Mouse (Mus musculus): Measurements from ENCODE around the gene Mau2. TPM values are rescaled to one million over a fixed set of nuclear protein-coding genes. Genes with fewer than 3 reads are reported as not detected.

Gene Mau2
- polyA plus RNA-seq, 1 experiment: 71.9 TPM

- DNase-seq (ENCODE audit: low read depth): no peak
Measured at GRCm38 (mm10) chr8:69973442-69974161, 68.9 kb downstream of the Mau2 start.

GRCm38 (mm10) chr8:69973063-69973441, 69.5 kb downstream of the Mau2 start:
- no peak for DNase-seq (ENCODE audit: low read depth)

GRCm38 (mm10) chr8:69970880-69971279, 71.7 kb downstream of the Mau2 start:
- peak; percentile 83 for DNase-seq (ENCODE audit: low read depth)

- no peak for DNase-seq (ENCODE audit: low read depth)
Measured at GRCm38 (mm10) chr8:69967291-69967933, 75.1 kb downstream of the Mau2 start.

Other genes with a start within 250 kb of the Mau2 start
- gene Gmip, start 234.1 kb downstream of the Mau2 start, polyA plus RNA-seq (2012; rRNA removed): 12.1 and 14.7 TPM in 2 replicates
- gene Lpar2, start 220.3 kb downstream of the Mau2 start, polyA plus RNA-seq (2012; rRNA removed): 1.8 and 2.6 TPM in 2 replicates
- 3.3 and 3.7 TPM in 2 replicates for gene Pbx4, start 210.2 kb downstream of the Mau2 start, polyA plus RNA-seq (2012; rRNA removed)
- gene Cilp2, start 155.0 kb downstream of the Mau2 start, polyA plus RNA-seq (2012; rRNA removed): 1.0 and 1.1 TPM in 2 replicates
- gene Tssk6, start 140.6 kb downstream of the Mau2 start, polyA plus RNA-seq (2012; rRNA removed): 10.3 and 13.0 TPM in 2 replicates
- gene Ndufa13, start 140.2 kb downstream of the Mau2 start, polyA plus RNA-seq (2012; rRNA removed): 106 and 123 TPM in 2 replicates
- gene Yjefn3, start 140.0 kb downstream of the Mau2 start, polyA plus RNA-seq (2012; rRNA removed): 3.7 and 4.8 TPM in 2 replicates
- gene Gatad2a, start 46.4 kb downstream of the Mau2 start, polyA plus RNA-seq (2012; rRNA removed): 51.1 and 68.3 TPM in 2 replicates
- 11.2 and 11.8 TPM in 2 replicates for gene Sugp1, start 79 bp upstream of the Mau2 start, polyA plus RNA-seq (2012; rRNA removed)
- 1.1 and 2.1 TPM in 2 replicates for gene Tm6sf2, start 30.2 kb upstream of the Mau2 start, polyA plus RNA-seq (2012; rRNA removed)
- 0.09 and 0.14 TPM in 2 replicates for gene Hapln4, start 40.7 kb upstream of the Mau2 start, polyA plus RNA-seq (2012; rRNA removed)
- 0.32 and 1.6 TPM in 2 replicates for gene Ncan, start 78.1 kb upstream of the Mau2 start, polyA plus RNA-seq (2012; rRNA removed)
- 16.6 and 20.4 TPM in 2 replicates for gene Nr2c2ap, start 88.6 kb upstream of the Mau2 start, polyA plus RNA-seq (2012; rRNA removed)
- 23.4 and 23.8 TPM in 2 replicates for gene Rfxank, start 96.4 kb upstream of the Mau2 start, polyA plus RNA-seq (2012; rRNA removed)
- gene Borcs8, start 96.8 kb upstream of the Mau2 start, polyA plus RNA-seq (2012; rRNA removed): 80.1 and 103 TPM in 2 replicates
- gene Mef2b, start 97.0 kb upstream of the Mau2 start, polyA plus RNA-seq (2012; rRNA removed): 0.08 and 0.36 TPM in 2 replicates
- 73.5 and 96.4 TPM in 2 replicates for gene Tmem161a, start 129.6 kb upstream of the Mau2 start, polyA plus RNA-seq (2012; rRNA removed)
- gene Slc25a42, start 169.6 kb upstream of the Mau2 start, polyA plus RNA-seq (2012; rRNA removed): 33.9 and 43.1 TPM in 2 replicates
- 31.4 and 42.5 TPM in 2 replicates for gene Sugp2, start 191.5 kb upstream of the Mau2 start, polyA plus RNA-seq (2012; rRNA removed)
- 12.0 and 14.1 TPM in 2 replicates for gene Armc6, start 191.7 kb upstream of the Mau2 start, polyA plus RNA-seq (2012; rRNA removed)
- gene Homer3, start 240.1 kb upstream of the Mau2 start, polyA plus RNA-seq (2012; rRNA removed): 55.2 and 64.2 TPM in 2 replicates

Data from gonadal fat pad, adult 2 months (tissue).